Mouse (Mus musculus) cortical plate, adult 2 months (tissue): Measurements from ENCODE around the gene Zbp1.

Source experiments
- CTCF ChIP-seq: fragments of 200-500 bp; IDR thresholded peaks from 2 replicates; pipeline ENCODE4 v1.5.1; 2011; ENCODE audit warnings: mild to moderate bottlenecking, control low read depth, low read length; ENCODE audit not compliant: insufficient read depth; ENCODE audit errors: extremely low read depth
- POLR2A ChIP-seq: fragments of 200-500 bp; IDR thresholded peaks from 2 replicates; pipeline ENCODE4 v1.6.1; 2011; ENCODE audit warnings: mild to moderate bottlenecking, low read length, control low read depth; ENCODE audit not compliant: insufficient read depth; ENCODE audit errors: extremely low read depth

DNA sequence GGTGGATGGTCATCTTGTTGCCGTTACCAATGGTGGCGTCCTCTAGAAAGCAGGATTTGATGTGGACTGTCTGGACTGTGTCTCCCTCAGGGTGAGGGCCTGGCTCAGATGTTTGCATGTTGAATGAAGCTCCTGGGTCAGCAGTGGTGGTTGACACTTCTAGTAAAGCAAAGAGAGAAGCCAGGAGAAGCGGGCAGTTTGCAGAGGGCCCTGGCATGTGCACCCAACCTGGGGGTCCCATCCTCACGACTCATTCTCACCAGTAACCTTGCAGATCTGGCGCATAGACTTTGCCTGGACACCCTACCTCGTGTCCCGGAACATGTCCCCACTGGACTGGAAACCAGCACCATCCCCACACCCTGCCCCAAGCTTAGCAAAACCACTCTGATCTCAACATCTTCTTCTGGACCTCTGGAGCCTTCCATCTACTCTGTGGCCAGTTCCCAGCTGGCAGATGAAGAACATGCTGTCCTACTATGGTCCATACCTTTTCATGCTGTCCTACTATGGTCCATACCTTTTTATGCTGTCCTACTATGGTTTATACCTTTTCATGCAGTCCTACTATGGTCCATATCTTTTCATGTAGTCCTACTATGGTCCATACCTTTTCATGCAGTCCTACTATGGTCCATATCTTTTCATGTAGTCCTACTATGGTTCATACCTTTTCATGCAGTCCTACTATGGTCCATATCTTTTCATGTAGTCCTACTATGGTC lies 9.5 kb downstream of the Zbp1 start:
- TF ChIP-seq CTCF (no peak), POLR2A (no peak)
